Mouse (Mus musculus) urinary bladder, postnatal 36 days (tissue): Measurements from ENCODE around the gene Ppp4r3a.
A peak's percentile ranks its signal among the peaks of the same experiment; 100 is the strongest.
"Not testable (repeated sequence)": the region's sequence is repeated elsewhere in the genome, so short reads cannot be mapped to it uniquely, and the experiment has no call there.

Experiments
- DNase-seq, 2 experiments: peaks; one replicate each; pipeline ENCODE4 v3.0.0; 2022; ENCODE audit warnings: low spot score in 2 of 2, mixed read lengths in 1 of 2

Gene Ppp4r3a

DNA sequence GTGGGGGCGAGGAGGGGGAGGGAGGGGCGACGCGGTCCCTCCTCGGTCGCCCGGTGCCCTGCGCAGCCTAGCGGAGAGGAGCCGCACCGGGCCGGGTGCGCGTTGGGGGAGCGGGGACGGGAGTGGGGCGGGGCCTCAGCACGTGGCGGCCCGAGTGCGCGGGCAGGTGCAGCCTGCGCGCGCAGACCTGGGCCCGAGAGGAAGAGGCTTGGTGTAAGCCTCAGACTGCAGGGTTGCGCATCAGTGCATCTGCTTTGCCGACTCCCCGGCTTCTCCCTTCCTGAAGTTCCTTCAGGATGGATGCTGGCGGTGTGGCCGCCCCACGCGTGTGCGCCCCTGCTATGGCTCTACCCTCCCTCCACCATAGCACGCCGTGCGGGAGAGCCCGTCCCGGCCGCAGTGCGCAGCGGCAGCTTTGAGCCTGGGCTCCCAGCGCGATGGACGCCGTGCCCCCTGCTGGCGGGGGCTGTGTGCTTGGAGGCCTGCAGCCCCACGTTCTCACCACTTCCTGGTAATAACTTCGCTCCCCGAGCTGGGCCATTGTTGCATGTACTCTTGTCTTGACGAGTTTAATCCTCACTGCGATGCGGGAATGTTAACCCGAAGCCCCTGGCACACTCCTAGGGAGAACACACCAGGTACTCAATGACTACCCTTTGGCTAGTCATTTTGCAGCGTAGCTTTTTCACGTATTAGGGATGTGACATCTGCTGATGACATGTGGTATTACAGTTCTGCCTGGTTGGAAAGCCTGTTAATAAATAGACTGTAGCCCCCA is 54.4 kb downstream of the Ppp4r3a start, which contains the start of gene Ccdc88c:
Gene Ccdc88c (minus strand): TSS at position 103 of the 778 bp plus-strand sequence.
- DNase-seq, result peak; percentile 73 to 76

DNA sequence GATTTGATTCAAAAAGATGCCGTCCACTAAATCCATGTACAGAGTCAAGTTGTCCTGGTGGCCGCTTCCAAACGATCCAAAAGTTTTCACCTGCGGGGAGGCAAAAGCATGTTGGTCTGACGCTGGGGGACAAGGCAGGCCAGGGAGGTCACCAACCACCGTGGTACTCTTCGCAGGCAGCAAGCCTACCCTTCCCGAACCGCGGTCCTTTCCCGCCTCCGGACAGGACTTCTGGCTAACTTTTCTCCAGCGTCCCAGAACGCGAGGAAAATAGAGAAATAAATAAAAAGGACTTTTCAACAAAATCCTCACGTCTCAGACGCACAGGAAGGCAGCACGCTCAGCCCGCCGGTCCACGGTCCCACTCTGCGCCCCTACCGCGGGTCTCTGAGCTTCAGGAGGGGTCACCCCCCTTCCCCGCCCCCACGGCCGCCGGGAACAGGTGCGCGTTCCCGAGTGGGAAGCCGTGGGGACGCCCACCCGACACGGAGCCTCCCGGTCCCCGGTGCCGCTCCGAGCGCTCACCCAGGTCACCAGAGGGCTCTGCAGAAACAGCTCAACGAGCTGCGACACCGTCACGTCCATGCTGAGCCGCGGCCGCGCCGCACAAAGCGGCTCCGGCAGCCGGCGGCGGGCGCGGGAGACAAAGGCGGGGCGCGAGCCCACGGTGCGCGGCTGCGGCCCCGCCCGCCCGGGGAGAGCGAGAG is 55.1 kb downstream of the Ppp4r3a start:
- DNase-seq, result no peak

DNA sequence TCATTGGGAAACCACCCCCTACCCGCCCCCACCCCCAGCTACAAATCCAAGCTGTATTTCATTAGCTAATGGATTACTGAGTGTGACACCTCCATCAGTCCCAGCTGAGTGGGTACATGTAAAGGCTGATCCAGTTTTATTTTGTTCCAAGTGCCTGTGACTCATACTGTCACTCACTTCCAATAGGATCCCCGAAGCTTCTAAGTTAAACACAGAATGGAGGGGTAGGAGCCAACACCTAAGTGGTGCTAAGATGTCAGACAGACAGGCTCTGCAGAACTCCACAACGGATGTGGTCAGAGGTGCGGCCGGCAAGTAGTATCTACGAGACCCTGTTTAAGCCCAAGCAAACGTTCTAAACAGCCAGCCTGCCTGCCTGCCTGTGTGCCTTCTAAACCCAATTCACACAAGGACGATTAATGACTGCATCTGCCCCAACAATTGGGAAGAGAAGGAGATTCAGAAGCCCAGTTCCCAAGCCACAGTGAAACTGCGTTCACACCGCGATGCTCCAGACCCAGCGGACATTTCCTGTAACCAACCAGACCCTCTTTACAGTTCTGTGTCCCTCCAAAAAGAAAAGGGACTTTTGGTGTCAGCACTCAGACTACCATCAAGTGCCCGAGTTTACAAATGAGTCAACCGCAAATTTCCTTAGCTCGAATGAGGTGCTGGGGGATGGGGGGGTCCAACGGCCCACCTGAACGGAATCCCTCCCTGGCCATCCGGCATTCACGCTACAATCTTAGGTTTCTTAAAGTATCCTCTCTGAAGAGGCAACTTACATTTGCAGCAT is 55.9 kb downstream of the Ppp4r3a start:
- DNase-seq, result no peak

DNA sequence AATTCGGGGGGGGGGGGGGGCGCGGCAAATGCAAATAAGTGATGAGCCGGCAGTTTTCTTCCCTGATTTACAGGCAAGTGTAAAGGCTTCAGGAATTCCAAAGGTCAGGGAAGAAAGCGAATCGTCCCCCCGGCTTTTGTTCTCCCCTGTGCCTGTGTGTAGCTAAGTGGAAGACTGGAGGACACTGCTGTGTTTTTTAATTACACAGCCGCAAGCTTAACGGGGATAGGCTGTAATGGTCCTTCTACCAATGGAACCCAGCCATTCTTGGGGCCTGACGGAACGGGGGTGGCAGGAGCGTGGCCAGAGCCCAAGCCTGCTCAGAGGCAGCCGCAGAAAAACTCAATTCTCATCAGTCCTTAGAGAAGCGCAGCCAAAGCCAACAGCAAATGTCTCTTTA is 56.6 kb downstream of the Ppp4r3a start:
- DNase-seq, result no peak

DNA sequence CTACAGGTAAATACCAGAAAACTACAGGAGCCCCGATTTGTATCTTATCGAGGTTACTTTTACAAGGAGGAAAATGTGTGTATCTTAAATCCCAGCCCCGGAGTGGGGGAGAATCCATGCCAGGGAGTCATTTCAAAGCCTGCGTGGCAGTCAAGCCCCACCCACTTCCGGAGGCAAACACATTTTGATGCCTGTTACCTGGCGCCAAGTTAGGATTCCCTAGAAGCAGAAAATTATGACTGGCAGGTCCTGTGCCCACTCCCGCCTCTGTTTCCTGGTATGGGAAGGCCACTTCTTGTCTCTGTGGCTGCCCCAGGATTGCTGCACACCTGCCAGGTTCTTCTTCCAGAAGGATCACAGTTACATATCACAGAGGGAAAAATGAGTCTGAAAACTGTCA is 57.0 kb downstream of the Ppp4r3a start:
- no peak for DNase-seq

DNA sequence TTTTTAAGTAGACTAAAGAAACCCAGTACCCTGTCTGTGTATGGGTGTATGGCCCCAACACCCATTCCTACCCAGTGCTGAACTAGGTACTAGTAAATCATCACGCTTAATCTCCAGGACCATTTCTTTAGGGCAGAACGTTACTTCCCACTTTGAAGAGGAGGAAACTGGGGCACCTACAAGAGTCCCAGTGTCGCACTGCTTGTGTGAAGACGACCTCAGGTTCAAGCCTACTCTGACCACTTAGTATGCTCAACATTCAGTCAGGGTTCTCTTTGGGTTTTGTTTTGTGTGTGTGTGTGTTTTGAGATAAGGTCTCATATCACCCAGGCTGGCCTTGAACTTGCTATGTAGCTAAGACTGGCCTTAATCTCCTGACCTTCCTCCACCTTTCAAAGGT is 57.5 kb downstream of the Ppp4r3a start:
- no peak for DNase-seq

DNA sequence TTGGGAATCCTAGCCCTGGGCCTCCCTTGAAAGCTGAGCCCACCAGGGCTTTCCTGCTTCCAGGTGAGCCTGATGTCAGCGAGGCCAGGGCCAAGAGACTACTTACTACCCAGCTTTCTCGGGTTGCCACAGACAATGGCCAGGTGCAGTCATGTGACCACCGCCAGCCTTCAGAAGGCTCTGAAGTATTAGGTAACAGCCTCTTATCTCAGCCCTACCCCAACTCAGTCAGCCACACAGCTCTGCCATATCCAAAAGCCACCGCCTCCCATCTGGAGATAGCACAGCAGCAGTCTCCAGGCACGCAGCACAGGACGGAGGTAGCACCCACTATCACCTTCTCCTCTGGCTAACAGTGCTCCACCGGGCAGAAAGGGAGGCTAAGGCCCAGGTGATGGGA is 58.1 kb downstream of the Ppp4r3a start:
- DNase-seq, result no peak

DNA sequence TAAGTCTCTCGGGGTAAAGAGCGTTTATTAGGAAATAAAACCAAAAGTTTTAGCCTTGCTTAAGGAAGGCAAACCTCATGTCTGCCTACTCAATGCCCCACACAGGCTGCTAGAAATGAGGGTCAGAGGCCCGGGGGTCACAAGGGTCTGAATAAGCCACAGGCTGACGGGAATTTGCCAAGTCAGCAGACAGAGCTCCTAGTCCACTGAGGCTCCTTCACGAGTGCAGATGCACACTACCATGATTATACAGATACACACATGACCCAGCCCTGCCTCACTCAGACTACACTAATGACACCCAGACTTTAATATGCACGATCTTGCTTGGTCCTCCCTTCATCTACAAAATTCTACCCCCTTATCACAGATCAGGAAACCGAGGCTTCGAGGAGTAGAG is 58.7 kb downstream of the Ppp4r3a start:
- DNase-seq, result no peak

DNA sequence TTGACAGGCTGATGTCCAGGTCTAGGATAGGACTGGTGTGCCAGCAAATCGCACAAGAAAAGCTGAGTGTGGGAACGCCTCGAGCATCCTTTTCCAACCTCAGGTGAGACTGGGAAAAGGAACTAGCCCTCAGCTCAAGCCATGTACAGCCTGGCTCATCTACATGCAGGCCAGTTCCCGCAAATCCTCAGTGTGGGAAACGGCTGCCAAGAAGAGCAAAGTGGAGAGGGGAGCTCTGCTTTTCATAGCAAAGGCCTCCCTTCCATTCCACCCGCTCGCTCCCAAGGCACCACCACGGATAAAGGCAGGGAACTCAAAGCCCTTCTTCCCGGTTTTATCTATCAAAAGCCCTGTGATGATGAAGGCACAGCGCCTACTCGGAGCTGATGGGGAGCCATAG is 60.4 kb downstream of the Ppp4r3a start:
- no peak for DNase-seq

DNA sequence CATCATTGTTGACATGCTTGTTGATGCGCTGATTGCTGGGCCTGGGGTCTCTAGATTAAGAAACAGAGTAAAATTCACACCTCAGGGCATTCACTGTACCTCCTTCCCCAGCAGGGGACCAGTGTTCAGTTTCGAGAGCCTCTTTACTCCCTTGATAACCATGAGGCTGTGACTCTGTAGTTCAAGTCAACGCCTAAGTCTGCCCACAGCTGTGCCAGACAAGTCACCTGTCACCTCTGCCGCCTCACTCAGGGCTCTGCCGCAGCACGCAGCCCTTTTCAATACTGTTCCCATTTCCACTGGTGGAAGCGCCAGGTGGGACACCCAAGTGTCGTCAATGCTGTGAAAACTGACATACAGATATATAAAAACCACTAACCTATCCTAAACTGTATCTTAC is 61.1 kb downstream of the Ppp4r3a start:
- no peak for DNase-seq

DNA sequence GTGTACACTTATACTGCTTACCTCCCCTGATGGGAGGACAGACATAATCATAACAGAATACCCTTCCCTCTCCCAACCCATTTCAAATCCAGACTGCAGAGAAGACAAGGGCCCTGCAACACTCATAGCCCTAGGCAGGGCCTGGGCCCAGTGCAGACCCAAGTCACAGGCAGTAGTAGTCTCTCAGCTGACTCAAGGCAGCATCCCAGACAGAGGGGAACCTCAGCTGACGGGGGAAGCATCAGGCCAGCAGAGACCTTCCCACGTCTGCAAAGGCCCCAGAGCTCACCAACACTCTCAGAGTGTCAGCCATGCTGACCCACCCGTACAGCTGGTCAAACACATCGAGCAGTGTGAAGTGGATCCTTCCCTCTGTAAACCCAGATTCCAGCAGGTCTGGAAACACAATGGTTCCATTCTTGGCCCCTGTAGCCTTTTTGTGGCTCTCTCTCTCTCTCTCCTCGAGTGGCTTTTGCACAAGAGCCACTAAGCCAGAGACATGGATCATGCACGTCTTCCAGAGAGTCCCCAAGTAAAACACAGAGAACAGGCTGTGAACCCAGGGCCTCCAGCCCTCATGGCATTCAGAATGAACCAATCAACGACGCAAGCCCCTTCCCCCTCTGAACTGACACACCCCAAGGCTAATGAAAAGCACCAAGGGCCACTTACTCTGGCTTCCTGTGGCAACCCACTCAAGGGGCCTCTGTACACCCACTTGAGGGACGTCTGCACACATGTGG is 61.8 kb downstream of the Ppp4r3a start:
- DNase-seq, result no peak

DNA sequence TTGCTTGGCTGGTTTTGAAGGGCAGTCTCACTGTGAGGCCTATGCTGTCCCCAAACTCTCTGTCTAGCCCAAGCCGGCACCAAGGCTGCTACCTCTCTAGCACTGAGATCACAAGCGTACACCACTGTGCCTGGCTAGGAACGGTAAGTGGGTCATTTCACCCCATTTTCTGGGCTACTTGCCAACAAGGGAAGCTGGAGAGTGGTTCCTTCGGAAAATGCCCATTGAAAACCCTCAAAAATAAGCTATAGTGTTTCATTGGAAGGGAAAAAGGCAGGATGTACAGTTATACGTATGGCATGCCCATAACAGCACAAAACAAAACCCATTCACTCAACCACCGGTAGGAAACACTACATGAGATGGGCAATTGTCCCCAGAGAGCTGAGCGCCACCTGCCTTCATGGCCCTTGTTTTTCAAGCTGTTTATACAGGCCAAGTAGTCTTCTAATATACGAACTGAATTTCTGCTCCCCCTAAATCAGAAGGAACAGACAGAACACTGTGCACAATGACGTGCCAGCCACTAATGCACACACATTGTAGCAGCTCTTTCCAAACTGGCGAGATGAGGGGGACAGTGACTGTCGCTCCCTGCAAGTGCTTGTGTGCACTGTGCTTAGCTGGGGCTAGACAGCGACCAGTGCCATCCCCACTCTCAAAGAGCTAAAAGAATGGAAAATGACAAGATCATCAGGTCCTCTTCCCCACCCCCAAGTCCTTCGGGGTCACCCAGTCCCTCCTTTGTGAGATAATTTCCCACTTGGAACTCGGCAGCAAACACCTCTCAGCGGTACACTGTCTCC is 63.1 kb downstream of the Ppp4r3a start:
- DNase-seq, result no peak

DNA sequence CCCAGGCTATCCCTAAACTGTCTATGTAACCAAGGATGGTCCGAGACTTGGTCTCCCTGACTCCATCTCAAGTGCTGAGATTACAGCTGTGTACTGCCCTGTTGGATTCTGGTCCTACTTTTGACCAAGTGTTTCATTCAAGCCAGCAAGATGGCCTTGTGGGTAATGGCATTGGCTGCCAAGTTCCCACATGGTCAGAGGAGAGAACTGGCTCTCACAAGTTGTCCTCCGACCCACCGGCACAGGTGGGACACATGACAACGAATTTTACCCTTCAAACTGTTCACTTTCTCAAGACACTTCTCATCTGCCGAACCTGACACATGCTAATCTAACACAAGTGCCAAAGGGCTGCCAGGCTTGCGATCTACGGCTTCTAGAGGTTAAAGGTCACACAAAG is 64.1 kb downstream of the Ppp4r3a start:
- DNase-seq, result no peak

DNA sequence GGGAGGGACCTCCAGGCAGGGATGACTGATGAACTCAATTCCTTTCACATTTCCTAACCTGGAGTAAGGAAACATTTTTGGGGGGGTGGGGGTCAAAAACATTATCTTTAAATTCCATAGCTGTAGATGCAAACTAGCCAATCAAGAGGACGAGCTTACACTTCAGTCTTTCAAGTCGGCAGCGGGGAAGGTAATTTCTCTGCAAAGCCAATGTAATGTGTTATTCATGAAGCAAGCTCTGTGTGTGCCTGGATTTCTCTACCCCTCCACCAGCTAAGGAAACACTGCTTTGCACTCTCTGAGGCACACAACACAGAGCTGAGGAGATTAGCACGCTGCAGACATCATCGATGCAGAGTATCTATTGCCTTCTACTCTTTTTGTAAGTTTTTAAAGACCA is 64.5 kb downstream of the Ppp4r3a start:
- no peak for DNase-seq

DNA sequence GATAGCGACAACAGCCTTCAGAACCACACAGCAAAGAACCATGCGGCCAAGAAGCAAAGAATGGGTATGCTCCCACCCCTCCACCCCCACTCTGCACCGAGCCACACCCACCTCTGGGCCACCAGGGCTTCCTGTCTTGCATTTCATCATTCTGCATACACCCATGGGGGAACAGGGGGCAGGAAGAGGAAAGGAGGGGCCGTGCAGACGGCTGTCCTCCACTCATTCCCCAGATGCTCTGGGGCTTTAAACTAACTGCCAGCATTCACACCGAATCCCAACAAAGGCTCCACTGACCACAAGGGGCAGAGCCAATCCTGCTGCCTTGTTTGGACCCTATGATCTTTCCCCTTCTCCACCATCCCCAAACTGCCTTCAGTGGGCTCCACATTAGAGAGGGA is 65.5 kb downstream of the Ppp4r3a start:
- DNase-seq, result no peak

DNA sequence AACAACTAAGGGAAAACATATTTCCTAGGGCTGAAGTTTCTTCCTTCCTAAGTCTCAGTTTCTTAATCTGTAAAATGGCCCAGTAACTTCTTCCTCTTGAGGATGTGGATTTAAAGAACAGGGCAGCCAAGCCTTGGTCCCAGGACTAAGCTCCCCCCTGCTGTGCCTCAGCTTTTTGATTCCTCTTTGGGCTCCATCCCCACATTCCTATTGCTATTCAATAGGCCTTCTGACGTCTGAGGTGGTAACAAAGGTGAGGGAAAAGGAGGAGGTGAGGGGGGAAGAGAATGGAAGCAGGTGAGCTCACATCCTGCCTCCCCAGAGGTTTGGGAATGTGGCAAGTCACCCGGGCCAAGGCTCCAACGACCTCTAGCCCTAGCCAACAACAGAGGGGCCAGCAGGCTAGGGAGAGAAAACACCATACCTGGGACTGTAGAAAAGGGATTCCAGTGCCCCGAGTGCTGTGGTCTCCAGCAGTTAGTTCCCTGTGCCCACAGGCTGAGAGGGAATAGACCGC is 67.0 kb downstream of the Ppp4r3a start:
- DNase-seq, result no peak

DNA sequence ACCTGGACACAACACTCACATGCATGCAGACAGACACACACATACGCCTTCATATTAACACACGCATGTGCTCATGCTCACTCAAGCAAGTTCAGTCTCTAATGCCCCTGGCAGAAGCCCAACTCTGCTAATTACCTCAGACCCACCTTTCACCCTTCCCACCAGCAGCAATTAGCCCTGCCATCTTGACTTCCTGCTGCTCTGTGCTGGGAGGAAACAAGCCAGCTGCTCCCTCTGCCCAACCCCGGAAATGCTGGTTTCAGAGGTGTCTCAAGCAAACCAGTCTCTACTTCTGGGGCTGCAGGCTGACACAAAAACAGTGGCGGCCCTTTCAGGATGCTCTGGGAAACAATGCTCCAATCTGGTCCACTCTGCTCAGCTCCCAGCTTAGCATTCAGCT is 67.6 kb downstream of the Ppp4r3a start:
- DNase-seq, result no peak

DNA sequence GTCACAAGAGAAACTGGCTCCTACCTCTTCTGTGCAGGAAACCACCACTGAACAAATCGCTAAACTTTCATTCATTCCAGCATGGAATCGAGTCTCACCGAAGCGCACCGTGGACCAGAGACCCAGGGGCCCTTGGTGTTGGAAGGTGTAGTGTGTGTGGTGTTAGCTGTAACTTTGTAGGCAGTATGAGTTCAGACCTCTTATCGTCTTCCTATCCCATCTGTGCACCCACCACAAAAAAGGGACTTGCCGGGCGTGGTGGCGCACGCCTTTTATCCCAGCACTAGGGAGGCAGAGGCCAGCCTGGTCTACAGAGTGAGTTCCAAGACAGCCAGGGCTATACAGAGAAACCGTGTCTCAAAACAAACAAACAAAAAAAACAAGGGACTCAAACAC is 68.3 kb downstream of the Ppp4r3a start:
- no peak for DNase-seq

DNA sequence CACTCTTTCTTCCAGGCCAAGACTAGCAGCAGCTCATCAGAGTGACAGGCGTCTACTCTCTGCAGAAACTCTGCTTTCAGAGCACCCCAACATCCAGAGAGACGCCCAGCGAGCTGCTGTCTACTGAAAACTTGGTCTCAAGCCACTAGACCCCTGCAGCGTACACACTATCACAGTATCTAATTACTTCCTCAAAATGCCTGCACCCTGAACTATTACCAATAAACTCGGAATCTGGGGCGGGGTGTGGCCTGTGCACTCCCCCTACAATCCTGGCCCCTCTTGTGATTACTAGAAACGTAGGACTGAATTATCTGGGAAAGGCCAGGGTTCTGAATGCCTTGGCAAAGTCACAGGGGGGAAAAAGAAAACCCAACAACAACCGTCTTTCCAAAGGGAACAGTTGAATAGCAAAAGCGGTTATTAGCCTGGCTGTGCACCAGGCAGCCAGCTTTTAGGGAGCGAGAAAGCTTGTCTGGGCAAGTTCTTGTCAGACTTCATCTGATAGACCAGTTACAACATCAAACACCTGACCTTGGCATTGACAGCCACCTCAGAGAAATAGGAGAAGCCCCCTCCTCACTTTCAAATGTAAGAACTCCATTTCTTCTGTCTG is 68.8 kb downstream of the Ppp4r3a start:
- DNase-seq, result no peak

DNA sequence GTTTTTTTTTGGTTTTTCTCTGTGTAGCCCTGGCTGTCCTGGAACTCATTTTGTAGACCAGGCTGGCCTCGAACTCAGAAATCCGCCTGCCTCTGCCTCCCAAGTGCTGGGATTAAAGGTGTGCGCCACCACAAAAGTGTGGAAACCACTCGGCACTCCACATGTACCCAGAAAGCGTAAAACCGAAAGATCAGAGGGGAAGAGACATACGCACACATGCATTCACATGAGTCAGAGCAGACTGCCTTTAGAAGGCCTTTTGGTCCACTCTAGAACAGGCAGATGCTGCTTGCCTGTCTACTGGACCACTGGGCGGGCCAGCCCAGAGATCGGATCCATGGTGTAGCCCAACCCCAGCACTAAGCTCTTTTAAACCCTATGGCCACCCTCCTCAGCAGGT is 69.8 kb downstream of the Ppp4r3a start:
- DNase-seq, result not testable (repeated sequence)
